Mouse (Mus musculus): ENCODE measurements around the gene Prmt8. TPM values are rescaled to one million over a fixed set of nuclear protein-coding genes. Genes with fewer than 3 reads are reported as not detected.
A peak's percentile ranks its signal among the peaks of the same experiment; 100 is the strongest.

Gene Prmt8
- 18.3 and 22.1 TPM in 2 replicates for polyA plus RNA-seq (2016; fragmentation: Nextera tagmentation; extraction: Ambion mirVana)

DNA sequence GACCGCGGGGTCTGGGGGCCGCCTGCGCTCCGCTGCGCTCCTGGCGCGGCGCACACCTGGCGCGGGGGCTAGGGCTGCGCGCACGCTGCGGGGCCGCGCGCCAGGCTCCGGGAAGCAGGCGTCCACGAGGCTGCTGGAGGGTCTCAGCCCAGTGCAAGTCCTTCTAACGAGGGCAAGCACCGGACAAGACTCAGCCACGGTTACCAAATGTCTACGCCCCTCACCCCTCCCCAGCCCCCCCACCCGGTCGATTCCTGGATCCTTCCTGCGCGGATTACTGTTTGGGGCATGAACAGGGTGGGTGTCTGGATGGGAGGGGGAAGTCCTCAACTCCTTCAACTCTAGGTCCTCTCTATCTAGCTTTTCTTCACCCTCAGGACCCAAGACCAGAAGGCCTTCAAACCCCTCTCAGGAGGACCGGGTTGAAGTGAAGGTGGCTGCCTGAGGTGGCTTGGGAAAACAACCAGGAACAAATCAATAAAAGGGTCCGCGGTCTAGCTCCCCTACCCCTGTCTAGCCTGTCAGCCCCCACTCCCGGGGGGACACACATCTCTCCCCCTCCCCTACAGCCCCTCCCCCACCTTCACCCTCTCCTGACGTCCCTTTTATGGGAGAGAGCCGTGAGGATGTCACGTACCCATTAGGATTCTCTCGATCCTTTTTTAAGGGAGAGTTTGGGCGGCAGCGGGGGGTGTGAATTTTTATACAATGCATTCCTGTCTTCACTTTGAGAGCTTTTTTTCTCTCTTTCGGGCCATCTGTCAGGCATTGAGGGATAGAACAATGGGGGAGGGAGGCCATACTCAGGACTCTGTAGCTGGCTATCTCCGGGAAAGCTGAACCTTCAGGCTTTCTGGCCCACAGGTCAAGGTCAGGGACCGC is at the start of gene Prmt8:
Gene Prmt8, minus strand, starts transcription at position 198 of the 882 bp plus-strand sequence.
- peak within 1 kb of the TSS; percentile 92 for H3K27ac ChIP-seq (replicated peaks)
- no peaks in the 10 kb centered on the region for H3K36me3 ChIP-seq
- peaks cover 67% of the 10 kb centered on the region for H3K4me1 ChIP-seq
- WGBS: 1% methylated on average over 42 of the region's 42 CpGs
- no peaks in the 10 kb centered on the region for H3K9me3 ChIP-seq (replicated peaks)
- DNase-seq (ENCODE audit: low spot score): peak; percentile 64
- H3K4me3 ChIP-seq: peak within 1 kb of the TSS; percentile 80
- peaks cover 86% of the 10 kb centered on the region for H3K27me3 ChIP-seq (ENCODE audit: low read depth, poor library complexity, severe bottlenecking)

DNA sequence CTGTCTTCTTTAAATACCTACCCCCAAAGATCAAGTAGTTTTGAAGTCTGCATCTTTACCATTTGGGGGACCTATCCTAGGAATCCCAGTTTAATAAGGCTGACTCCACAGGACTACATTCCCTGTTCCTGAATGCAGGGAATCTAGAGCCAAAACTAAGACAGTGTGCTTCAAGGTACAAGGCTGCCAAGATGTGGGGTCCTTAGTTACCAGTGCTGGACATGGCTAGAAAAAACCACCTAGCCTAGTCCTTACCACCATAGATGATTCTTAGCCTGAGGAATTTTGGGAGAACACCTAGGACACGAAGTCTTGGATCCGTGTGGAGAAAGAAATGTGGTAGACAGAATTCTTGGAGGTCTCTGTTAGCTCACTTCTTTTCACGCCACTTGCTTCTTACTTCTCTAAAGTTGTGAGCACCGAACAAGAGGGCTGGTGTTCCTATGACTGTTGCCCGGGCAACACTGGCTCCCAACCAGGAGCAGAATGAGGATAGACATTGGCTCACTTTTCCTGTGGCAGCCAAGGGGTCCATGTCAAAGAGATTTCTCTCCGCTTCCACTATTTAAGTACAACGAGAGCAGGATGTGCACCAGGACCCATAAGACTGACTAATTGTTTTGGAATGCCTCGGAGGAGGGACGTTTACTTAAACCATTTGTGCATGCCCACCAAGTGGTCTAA is 33.9 kb upstream of the Prmt8 start:
- 72% methylated on average over 9 of the region's 9 CpGs for WGBS
- no peak for DNase-seq (ENCODE audit: low spot score)
- H3K9me3 ChIP-seq (replicated peaks): no peaks in the 10 kb centered on the region
- H3K27ac ChIP-seq (replicated peaks): no peak overlapping the region
- peaks cover 23% of the 10 kb centered on the region for H3K4me1 ChIP-seq
- no peaks in the 10 kb centered on the region for H3K27me3 ChIP-seq (ENCODE audit: low read depth, poor library complexity, severe bottlenecking)
- no peaks in the 10 kb centered on the region for H3K36me3 ChIP-seq
- H3K4me3 ChIP-seq: no peak overlapping the region

DNA sequence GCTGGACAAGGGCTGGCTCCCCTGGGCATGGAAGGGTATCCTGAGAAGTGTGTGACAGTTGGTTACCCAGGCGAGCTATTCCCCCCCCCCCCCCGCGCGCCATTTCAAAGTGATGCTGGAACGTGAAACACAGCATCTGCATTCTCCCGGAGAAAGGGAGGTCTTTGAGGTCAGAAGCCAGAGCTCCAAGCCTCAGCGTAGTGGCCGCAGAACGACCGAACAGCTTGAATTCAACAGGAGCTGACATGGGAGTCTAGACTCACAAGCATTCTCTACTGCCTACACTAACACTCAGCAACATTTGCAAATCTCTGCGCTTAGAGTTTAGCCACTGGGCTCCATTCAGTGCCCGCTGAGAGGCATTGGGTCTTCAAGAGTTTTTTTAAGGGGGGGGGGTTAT is 32.9 kb upstream of the Prmt8 start:
- H3K4me1 ChIP-seq: peaks cover 23% of the 10 kb centered on the region
- no peak overlapping the region for H3K4me3 ChIP-seq
- no peaks in the 10 kb centered on the region for H3K9me3 ChIP-seq (replicated peaks)
- 73% methylated on average over 12 of the region's 12 CpGs for WGBS
- no peaks in the 10 kb centered on the region for H3K27me3 ChIP-seq (ENCODE audit: low read depth, poor library complexity, severe bottlenecking)
- H3K27ac ChIP-seq (replicated peaks): no peak overlapping the region
- H3K36me3 ChIP-seq: no peaks in the 10 kb centered on the region
- no peak for DNase-seq (ENCODE audit: low spot score)

DNA sequence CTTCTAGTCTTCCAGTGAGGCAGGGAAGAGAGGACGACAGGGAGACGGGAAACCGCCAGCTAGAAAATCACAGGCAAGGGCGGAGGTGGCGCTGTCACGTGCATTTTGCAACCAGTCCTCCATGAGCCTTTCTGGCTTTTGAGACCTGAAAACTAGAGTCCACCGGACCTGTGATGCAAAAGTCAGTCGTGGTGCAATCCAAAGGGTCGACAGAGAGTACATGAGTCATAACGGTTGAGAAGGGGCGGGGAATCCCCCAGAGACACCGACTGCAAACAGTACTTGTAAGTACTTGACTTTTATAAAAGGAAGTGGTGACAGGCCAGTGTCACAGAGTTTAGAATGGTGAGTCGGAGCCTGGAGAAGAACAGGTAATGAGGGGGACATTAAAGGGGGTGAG is 20.8 kb upstream of the Prmt8 start:
- Histone ChIP-seq H3K27ac (replicated peaks) (no peak overlapping the region), H3K27me3 (ENCODE audit: low read depth, poor library complexity, severe bottlenecking) (no peaks in the 10 kb centered on the region), H3K4me3 (no peak overlapping the region), H3K9me3 (replicated peaks) (no peaks in the 10 kb centered on the region), H3K36me3 (no peaks in the 10 kb centered on the region), H3K4me1 (peaks cover 4% of the 10 kb centered on the region)
- no peak for DNase-seq (ENCODE audit: low spot score)
- WGBS: 80% methylated on average over 13 of the region's 13 CpGs

DNA sequence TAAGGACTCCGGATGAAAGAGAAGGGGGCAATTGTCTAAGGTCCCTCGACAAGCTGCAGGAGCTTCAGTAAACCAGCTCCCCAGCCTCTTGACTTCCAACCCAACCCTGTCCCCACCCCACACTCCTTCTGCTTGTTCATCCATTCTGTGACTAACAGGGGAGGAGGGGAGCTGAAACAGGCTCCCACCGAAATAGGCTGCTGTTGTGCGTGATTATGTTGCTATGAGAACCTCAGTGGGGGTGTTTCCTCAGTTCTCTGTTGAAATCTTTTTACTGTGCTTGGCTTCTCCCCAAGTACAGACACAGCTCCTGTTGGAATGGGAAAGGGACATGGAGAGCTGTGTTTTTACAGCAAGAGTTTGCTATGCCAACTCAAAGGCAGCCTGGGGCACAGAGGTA is 1.5 kb upstream of the Prmt8 start:
- WGBS: 38% methylated on average over 4 of the region's 4 CpGs
- Histone ChIP-seq H3K27ac (replicated peaks) (peak overlapping the region; percentile 92), H3K9me3 (replicated peaks) (no peaks in the 10 kb centered on the region), H3K36me3 (no peaks in the 10 kb centered on the region), H3K4me1 (peaks cover 55% of the 10 kb centered on the region), H3K4me3 (no peak overlapping the region; the same call in 1 of the 2 replicates), H3K27me3 (ENCODE audit: low read depth, poor library complexity, severe bottlenecking) (peaks cover 73% of the 10 kb centered on the region)
- no peak for DNase-seq (ENCODE audit: low spot score)

DNA sequence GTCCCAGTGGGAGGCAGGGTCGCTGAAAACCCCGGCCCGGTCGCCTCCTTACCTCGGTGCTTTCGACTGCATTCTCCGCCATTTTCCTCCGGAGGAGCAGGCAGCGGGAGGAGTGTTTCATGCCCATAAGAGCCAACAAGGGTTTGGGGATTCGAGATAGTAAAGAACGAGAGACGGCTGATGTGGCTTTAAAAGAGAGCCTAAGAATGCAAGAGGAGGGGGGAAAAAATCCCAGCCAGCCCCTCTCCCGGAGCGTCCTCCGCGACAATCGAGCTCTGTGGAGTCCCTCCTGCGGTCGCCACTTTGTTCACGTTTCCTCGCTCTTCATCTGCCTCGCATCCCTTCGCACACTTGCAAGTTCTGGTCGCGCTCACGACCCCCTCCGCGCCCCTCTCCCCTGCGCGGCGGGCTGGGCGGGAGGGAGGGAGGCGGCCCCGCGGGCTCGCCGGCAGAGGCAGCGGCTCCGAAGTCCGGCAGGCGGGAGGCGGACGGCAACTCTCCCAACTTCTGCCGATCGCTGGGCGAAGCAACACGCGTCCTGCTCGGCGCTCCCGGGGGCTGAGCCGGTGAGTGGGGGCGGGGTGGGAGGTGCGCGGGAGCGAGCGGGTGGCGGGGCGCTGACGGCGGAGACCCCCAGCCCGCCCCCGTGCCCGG is 524 bp downstream of the Prmt8 start:
- Histone ChIP-seq H3K27me3 (ENCODE audit: low read depth, poor library complexity, severe bottlenecking) (peaks cover 86% of the 10 kb centered on the region), H3K4me3 (peak overlapping the region; percentile 80)

DNA sequence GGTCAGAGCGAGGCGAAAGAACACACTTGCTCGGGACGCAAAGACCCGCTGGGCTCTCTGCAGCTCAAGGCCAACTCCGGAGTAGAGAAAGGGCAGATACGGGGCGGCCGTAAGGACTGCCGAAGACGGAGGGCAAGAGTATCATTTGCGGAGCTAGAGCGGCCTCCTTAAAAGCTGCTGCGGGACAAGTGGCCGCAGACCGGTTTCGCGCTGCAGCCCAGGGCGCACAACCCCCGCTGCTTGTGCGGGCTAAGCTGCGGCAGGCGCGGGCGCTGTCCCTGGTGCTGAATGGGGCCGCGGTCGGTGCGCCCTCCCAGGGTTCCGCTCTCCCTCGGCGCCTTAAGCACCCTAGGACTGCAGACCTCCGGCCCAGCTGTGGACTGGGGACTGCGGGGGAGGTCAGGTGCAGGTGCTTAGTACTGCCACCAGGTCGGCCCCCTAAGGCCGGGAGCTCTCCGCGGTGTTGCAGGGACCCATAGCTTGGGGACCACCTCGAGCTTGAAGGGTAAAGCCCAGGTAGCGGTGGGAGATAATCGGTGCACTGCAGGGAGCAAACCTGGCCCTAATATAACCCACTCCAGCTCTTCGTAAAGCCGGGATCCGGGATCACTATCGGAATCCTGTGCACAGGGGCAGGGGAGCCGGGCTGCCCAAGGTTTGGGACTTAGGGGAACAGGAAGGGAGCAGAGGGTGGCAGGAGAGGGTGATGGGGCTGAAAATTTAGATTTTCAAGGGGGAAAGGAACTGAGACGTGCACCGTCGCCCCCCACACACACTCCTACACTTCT is 1.4 kb downstream of the Prmt8 start:
- Histone ChIP-seq H3K36me3 (no peaks in the 10 kb centered on the region), H3K9me3 (replicated peaks) (no peaks in the 10 kb centered on the region), H3K4me3 (peak overlapping the region; percentile 80), H3K4me1 (peaks cover 67% of the 10 kb centered on the region), H3K27ac (replicated peaks) (peak overlapping the region; percentile 92), H3K27me3 (ENCODE audit: low read depth, poor library complexity, severe bottlenecking) (peaks cover 83% of the 10 kb centered on the region)
- WGBS: under 1% methylated on average over 49 of the region's 49 CpGs
- peak; percentile 75 for DNase-seq (ENCODE audit: low spot score)

More for the DNA sequence above, 524 bp downstream of the Prmt8 start:
- H3K36me3 ChIP-seq: no peaks in the 10 kb centered on the region
- peak overlapping the region; percentile 92 for H3K27ac ChIP-seq (replicated peaks)
- WGBS: under 1% methylated on average over 64 of the region's 64 CpGs
- H3K4me1 ChIP-seq: peaks cover 67% of the 10 kb centered on the region
- H3K9me3 ChIP-seq (replicated peaks): no peaks in the 10 kb centered on the region
- peak; percentile 66 for DNase-seq (ENCODE audit: low spot score)

DNA sequence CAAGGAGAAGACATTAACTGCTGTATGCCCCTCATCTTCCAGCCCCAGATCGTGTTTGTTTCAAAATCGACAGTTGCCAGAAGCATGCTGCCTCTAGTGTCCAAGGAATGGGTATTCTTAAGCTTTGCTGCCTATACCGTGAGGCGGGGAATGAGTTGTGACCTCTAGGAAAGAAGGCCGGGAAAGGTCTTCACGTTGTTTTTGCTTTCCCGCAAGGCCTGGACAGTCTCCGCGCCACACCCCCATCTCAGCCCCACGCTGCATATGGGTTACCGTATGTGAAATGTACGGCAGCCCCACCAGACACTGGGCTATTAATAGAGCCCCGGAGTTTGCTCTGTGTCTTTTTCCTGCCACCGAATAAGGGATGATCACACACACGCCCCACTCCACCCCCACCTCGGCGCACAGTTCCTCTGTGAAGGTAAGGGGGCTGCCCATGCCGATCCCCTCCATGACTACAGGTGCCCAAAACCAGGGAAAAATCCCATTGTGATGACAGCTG is 2.0 kb downstream of the Prmt8 start:
- Histone ChIP-seq H3K36me3 (no peaks in the 10 kb centered on the region), H3K27ac (replicated peaks) (peak overlapping the region; percentile 92), H3K27me3 (ENCODE audit: low read depth, poor library complexity, severe bottlenecking) (peaks cover 78% of the 10 kb centered on the region), H3K9me3 (replicated peaks) (no peaks in the 10 kb centered on the region), H3K4me1 (peaks cover 67% of the 10 kb centered on the region), H3K4me3 (peak overlapping the region; percentile 80)
- DNase-seq (ENCODE audit: low spot score): peak; percentile 33
- WGBS: 2% methylated on average over 18 of the region's 18 CpGs

DNA sequence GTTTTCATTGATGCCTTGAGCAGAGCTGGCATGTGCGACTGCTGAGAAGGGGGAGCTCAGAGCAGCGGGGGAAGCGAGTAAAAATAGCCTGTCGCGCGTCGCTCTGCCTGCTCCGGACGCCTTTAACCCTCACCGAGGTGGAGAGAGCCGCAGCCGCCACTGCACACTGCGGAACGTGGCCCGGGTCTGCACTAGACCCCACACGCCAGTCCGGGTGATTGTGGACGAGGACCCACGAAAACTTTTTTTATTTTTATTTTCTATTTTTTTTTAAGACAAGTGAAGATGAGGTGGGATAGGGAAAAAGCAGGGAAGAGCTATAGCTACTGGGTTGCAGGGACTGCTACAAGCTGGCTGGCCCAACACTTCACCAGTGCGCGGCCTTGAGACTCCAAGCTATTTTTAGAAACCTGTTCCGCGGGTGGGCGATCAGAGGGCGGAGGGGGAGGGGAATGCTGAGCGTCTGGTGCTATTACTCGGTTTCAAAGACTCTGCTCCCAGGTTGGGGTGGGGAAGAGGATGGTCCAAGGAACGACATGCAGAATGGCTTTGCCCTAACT is 2.6 kb downstream of the Prmt8 start:
- no peaks in the 10 kb centered on the region for H3K36me3 ChIP-seq
- no peaks in the 10 kb centered on the region for H3K9me3 ChIP-seq (replicated peaks)
- peak overlapping the region; percentile 80 for H3K4me3 ChIP-seq
- H3K27ac ChIP-seq (replicated peaks): peak overlapping the region; percentile 92
- H3K4me1 ChIP-seq: peaks cover 67% of the 10 kb centered on the region
- peak; percentile 30 for DNase-seq (ENCODE audit: low spot score)
- H3K27me3 ChIP-seq (ENCODE audit: low read depth, poor library complexity, severe bottlenecking): peaks cover 72% of the 10 kb centered on the region
- under 1% methylated on average over 28 of the region's 28 CpGs for WGBS

DNA sequence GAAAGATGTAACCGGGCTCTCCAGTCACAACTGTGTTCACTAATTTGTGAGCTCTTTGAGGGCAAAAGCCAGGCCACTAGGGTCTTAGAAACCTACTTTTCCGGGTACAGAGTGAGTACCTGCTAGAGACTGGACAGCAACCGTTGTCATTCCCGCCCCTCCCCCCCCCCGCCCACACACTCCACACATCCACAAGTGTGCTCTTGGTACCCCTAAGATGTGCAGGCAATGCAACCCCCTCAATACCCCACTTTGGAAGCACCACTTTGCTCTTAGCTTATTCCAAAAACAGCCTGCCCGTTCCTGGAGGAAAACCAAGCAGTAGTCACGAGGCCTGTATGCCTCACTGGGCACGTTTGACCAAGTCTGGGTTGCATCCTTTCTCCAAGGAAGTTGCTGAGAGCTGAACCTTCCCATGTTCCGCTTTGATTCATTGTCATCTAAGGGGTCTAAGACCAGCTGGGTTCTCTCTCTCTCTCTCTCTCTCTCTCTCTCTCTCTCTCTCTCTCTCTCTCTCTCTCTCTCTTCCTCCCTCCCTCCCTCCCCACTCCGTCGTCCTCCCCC is 3.1 kb downstream of the Prmt8 start:
- Histone ChIP-seq H3K36me3 (peaks cover 2% of the 10 kb centered on the region; the same call in 1 of the 2 replicates), H3K27ac (replicated peaks) (peak overlapping the region; percentile 92), H3K4me3 (peak overlapping the region; percentile 80), H3K4me1 (peaks cover 65% of the 10 kb centered on the region), H3K9me3 (replicated peaks) (no peaks in the 10 kb centered on the region), H3K27me3 (ENCODE audit: low read depth, poor library complexity, severe bottlenecking) (peaks cover 66% of the 10 kb centered on the region)
- WGBS: 14% methylated on average over 9 of the region's 11 CpGs
- no peak for DNase-seq (ENCODE audit: low spot score)

DNA sequence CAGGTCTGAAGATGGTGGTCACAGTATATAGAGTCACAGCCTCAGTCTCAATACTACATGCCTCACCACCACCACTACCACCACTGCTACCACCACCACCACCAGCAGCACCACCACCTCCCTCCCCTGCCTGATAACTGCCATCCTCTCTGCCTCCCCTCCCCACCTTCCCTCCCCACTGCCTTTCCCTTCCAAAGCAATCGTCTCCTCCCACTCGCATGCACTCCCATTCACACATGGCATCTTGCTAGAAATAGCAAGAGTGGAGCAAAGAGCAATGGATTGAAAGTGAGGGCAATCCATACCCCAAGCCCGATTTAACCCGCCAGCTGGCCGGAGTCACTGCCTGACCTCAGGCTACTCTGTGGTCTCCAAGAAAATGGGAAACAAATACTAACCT is 3.7 kb downstream of the Prmt8 start:
- H3K27me3 ChIP-seq (ENCODE audit: low read depth, poor library complexity, severe bottlenecking): peaks cover 61% of the 10 kb centered on the region
- H3K36me3 ChIP-seq: peaks cover 5% of the 10 kb centered on the region; the same call in 1 of the 2 replicates
- H3K4me3 ChIP-seq: peak overlapping the region; percentile 80
- H3K27ac ChIP-seq (replicated peaks): peak overlapping the region; percentile 92
- WGBS: 54% methylated on average over 5 of the region's 5 CpGs
- H3K4me1 ChIP-seq: peaks cover 59% of the 10 kb centered on the region
- DNase-seq (ENCODE audit: low spot score): no peak
- no peaks in the 10 kb centered on the region for H3K9me3 ChIP-seq (replicated peaks)
